Mouse (Mus musculus) monocyte, adult 5-6 weeks (primary cell): ENCODE measurements around the gene Pced1b. TPM values are rescaled to one million over a fixed set of nuclear protein-coding genes. Genes with fewer than 3 reads are reported as not detected.

ENCODE experiments used
- ATAC-seq: fragments of 153-309, 156-312 bp; replicated peaks from 2 replicates; pipeline ENCODE4 v1.8.0; 2017; ENCODE audit warnings: mild to moderate bottlenecking; ENCODE audit not compliant: low TSS enrichment, insufficient number of reproducible peaks, severe bottlenecking, poor library complexity, low FRiP score
- total RNA-seq: library from RNA; stranded (forward); fragments of 200-1000, 200-491, 200-594 nt; gene quantifications from 3 replicates; pipeline ENCODE4 v1.2.3, GENCODE M21; 2017

Gene Pced1b
- total RNA-seq, 1 experiment from 2014 or later = 1.6 TPM

- ATAC-seq = no peak
Measured at GRCm38 (mm10) chr15:97323466-97323865, 76.6 kb downstream of the Pced1b start.

- ATAC-seq = no peak
Measured at GRCm38 (mm10) chr15:97324311-97324710, 77.4 kb downstream of the Pced1b start.

GRCm38 (mm10) chr15:97327500-97328081, 80.7 kb downstream of the Pced1b start:
- ATAC-seq = peak; percentile 85

GRCm38 (mm10) chr15:97332582-97332981, 85.7 kb downstream of the Pced1b start:
- ATAC-seq = no peak

GRCm38 (mm10) chr15:97337636-97338352, 90.9 kb downstream of the Pced1b start:
- ATAC-seq = no peak

GRCm38 (mm10) chr15:97338377-97339060, 91.6 kb downstream of the Pced1b start:
- ATAC-seq = no peak

- no peak for ATAC-seq
Measured at GRCm38 (mm10) chr15:97342336-97342735, 95.4 kb downstream of the Pced1b start.

GRCm38 (mm10) chr15:97342945-97343344, 96.0 kb downstream of the Pced1b start:
- peak; percentile 91 for ATAC-seq

- no peak for ATAC-seq
Measured at GRCm38 (mm10) chr15:97343921-97344320, 97.0 kb downstream of the Pced1b start.

GRCm38 (mm10) chr15:97345110-97345509, 98.2 kb downstream of the Pced1b start:
- ATAC-seq = no peak

- no peak for ATAC-seq
Measured at GRCm38 (mm10) chr15:97345917-97346316, 99.0 kb downstream of the Pced1b start.

GRCm38 (mm10) chr15:97346413-97346812, 99.5 kb downstream of the Pced1b start:
- ATAC-seq = no peak

GRCm38 (mm10) chr15:97346897-97347296, 100.0 kb downstream of the Pced1b start:
- ATAC-seq = no peak

GRCm38 (mm10) chr15:97348566-97349315, 101.8 kb downstream of the Pced1b start:
- no peak for ATAC-seq

GRCm38 (mm10) chr15:97350528-97350927, 103.6 kb downstream of the Pced1b start:
- no peak for ATAC-seq

- no peak for ATAC-seq
Measured at GRCm38 (mm10) chr15:97351016-97351415, 104.1 kb downstream of the Pced1b start.

GRCm38 (mm10) chr15:97351681-97352080, 104.8 kb downstream of the Pced1b start:
- no peak for ATAC-seq

GRCm38 (mm10) chr15:97355676-97356303, 108.9 kb downstream of the Pced1b start:
- ATAC-seq = 0 out of 2 replicates have a peak, but pooled peaks have one; percentile 13

GRCm38 (mm10) chr15:97357016-97357415, 110.1 kb downstream of the Pced1b start:
- ATAC-seq = no peak
